Comparison of ENCODE assay signal across 8 mouse cellular contexts in genomic region chr7:139303280-139304011, GRCm38 (mm10). TPM values are rescaled to one million over a fixed set of nuclear protein-coding genes. Genes with fewer than 3 reads are reported as not detected.
A peak's percentile ranks its signal among the peaks of the same experiment; 100 is the strongest.
DNase-seq lines count a peak whose midpoint lies in the region; ATAC-seq and TF ChIP-seq lines count a peak whose summit lies in the region.

No protein-coding gene starts in this region.

- peak; percentile 78 for DNase-seq in ES-CJ7 (ENCODE audit: low read depth, low spot score)
- DNase-seq in c-Kit-positive CD71-positive TER-119-positive erythroid progenitor cells, embryonic 14.5 days (ENCODE audit: low spot score): peak; percentile 55
- DNase-seq in heart, postnatal 25 days (ENCODE audit: low spot score): peak; percentile 68
- DNase-seq in large intestine, adult 2 months (ENCODE audit: low read depth, low spot score): peak; percentile 50
- peak; percentile 88 for DNase-seq in liver, postnatal 0 days
- peak; percentile 54 for DNase-seq in ovary, adult 18-20 months (ENCODE audit: low spot score)
- DNase-seq in thymus, postnatal 0 days (ENCODE audit: low spot score): peak; percentile 75

- no peak overlapping the region for H3K9ac ChIP-seq in forebrain, embryonic 15.5 days (replicated peaks)
- H3K9ac ChIP-seq in liver, postnatal 0 days (replicated peaks): no peak overlapping the region

- no peak overlapping the region for H3K27ac ChIP-seq in forebrain, embryonic 15.5 days (replicated peaks)
- no peak overlapping the region for H3K27ac ChIP-seq in liver, postnatal 0 days (ENCODE audit: low read depth)

- no peak for TF ChIP-seq EP300 in liver, postnatal 0 days (IDR thresholded peaks at IDR 0.05; ENCODE audit: low read depth)

- intact Hi-C loops in heart, postnatal 25 days (cut with DNase I): loop anchor here (1.0 to 5.0 kb wide), 2 partner anchors 170 to 279 kb away; partner anchors contain the start of gene Nkx6-2

- no peak overlapping the region for H3K4me2 ChIP-seq in forebrain, embryonic 15.5 days (replicated peaks)
- H3K4me2 ChIP-seq in liver, postnatal 0 days (ENCODE audit: low read depth, low read length): no peak overlapping the region

- H3K4me3 ChIP-seq in forebrain, embryonic 15.5 days: no peak overlapping the region
- no peak overlapping the region for H3K4me3 ChIP-seq in liver, postnatal 0 days (ENCODE audit: low read depth, low read length)

- no peaks in the 10 kb centered on the region for H3K36me3 ChIP-seq in forebrain, embryonic 15.5 days
- no peaks in the 10 kb centered on the region for H3K36me3 ChIP-seq in liver, postnatal 0 days (replicated peaks; ENCODE audit: insufficient read depth, low read length)

- ATAC-seq in forebrain, embryonic 15.5 days (replicated peaks): peak; percentile 66
- ATAC-seq in liver, postnatal 0 days: peak; percentile 70

- H3K9me3 ChIP-seq in forebrain, embryonic 15.5 days: no peaks in the 10 kb centered on the region
- H3K9me3 ChIP-seq in liver, postnatal 0 days (ENCODE audit: low read length): no peaks in the 10 kb centered on the region

- TF ChIP-seq CTCF in liver, postnatal 0 days (IDR thresholded peaks at IDR 0.05; ENCODE audit: low read depth): peak; percentile 96

- H3K27me3 ChIP-seq in forebrain, embryonic 15.5 days: no peaks in the 10 kb centered on the region
- H3K27me3 ChIP-seq in liver, postnatal 0 days (ENCODE audit: insufficient read depth, low read length): no peaks in the 10 kb centered on the region

- H3K4me1 ChIP-seq in forebrain, embryonic 15.5 days: no peaks in the 10 kb centered on the region
- no peaks in the 10 kb centered on the region for H3K4me1 ChIP-seq in liver, postnatal 0 days (ENCODE audit: insufficient read depth)

- 44% methylated on average over 6 of the region's 6 CpGs for WGBS in forebrain, embryonic 15.5 days
- 42% methylated on average over 6 of the region's 6 CpGs for WGBS in large intestine, adult 2 months
- WGBS in liver, postnatal 0 days (ENCODE audit: insufficient replicate concordance): 34% methylated on average over 6 of the region's 6 CpGs

RNA-seq across cellular contexts. Expression of gene Pwwp2b, which starts 55.2 kb away (rescaled TPM):
- 5.1 and 5.9 TPM in 2 replicates for polyA plus RNA-seq in forebrain, embryonic 15.5 days (2015; fragmentation: Nextera tagmentation; extraction: Ambion mirVana)
- total RNA-seq in heart, postnatal 25 days (2021): 1 to 10 TPM; 8.7 to 9.7 TPM
- 10.6 and 13.6 TPM in 2 replicates for polyA plus RNA-seq in large intestine, adult 2 months (2012; rRNA removed)
- 1.3 and 1.5 TPM in 2 replicates for polyA plus RNA-seq in liver, postnatal 0 days (2015; fragmentation: Nextera tagmentation; extraction: Ambion mirVana)
- polyA plus RNA-seq in thymus, postnatal 0 days (2015; fragmentation: Nextera tagmentation; extraction: Ambion mirVana): 3.7 and 3.9 TPM in 2 replicates
